Mouse (Mus musculus): ENCODE data around the gene Cacna2d3. TPM values are rescaled to one million over a fixed set of nuclear protein-coding genes. Genes with fewer than 3 reads are reported as not detected.

The Cacna2d3 gene
- polyA plus RNA-seq, 1 experiment from 2014 or later, result 0.39 TPM

DNA sequence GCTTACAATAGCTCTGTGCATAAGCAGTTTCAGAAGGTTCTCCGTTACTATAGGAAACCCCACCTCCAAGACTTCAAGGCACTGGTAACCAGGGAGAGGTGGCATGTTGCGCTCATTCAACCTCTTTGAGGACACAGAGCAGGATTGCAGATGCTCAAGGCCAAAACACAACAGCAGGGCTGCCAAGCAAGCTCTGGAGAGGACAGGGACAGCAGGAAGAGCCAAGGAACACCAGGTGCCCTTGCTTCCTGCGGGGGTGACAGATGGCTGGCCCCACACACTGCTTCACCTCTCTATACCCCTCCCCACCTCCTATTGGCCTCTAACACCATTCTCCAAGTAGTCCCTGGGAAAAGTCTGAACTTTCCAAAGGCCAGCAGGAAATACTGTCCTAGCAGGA, 9.0 kb downstream of the Cacna2d3 start:
- Histone ChIP-seq H3K4me2 (no peak overlapping the region), H3K27me3 (peaks cover 31% of the 10 kb centered on the region), H3K4me3 (no peak overlapping the region), H3K27ac (no peak overlapping the region), H3K36me3 (no peaks in the 10 kb centered on the region), H3K4me1 (replicated peaks) (peaks cover 3% of the 10 kb centered on the region; the same call in 1 of the 2 replicates), H3K9ac (no peak overlapping the region), H3K9me3 (replicated peaks) (no peaks in the 10 kb centered on the region)
- WGBS, result 70% methylated on average over 3 of the region's 3 CpGs
- ATAC-seq (replicated peaks; ENCODE audit: insufficient number of reproducible peaks, insufficient read depth, low FRiP score, low read depth), result no peak

DNA sequence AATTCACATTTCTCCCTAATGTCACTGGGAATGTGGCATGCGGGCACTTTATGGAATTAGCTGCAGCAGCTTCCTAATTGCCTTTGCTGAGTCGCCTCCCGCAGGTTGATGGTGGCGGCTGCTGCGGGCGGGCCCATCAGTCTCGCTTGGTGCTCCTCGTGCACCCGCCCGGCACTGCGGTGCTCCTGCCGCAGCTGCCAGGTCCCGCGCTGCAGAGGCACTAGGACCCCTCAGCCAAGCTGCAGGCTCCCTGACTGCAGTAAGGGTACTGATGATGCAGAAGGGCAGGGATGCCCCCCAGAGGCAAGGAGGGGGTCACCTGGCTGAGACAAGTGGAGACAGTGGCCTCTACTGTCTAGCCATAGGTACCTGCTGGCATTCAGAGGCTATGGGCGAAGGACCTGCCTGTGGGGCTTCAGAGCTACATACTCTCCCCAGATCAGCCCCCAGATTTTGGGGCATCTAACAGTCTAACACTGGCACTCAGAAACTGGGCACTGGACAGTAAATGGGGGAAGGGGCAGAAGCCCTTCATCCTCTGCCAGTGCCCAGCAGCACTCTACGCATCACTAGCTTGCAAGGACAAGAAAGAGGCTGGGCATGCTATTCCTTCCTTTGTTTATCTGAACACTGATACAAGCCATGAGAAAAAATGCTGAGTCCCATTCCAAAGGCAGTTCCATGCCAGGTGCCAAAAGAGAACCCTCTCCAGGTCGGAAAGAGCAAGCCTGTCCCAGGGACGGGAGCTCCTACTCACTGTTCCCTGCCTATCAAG, 13.9 kb downstream of the Cacna2d3 start:
- no peak for ATAC-seq (replicated peaks; ENCODE audit: insufficient number of reproducible peaks, insufficient read depth, low FRiP score, low read depth)
- Histone ChIP-seq H3K9me3 (replicated peaks) (no peaks in the 10 kb centered on the region), H3K27ac (no peak overlapping the region), H3K4me3 (no peak overlapping the region), H3K9ac (no peak overlapping the region), H3K27me3 (peaks cover 27% of the 10 kb centered on the region), H3K4me2 (no peak overlapping the region), H3K4me1 (replicated peaks) (peaks cover 3% of the 10 kb centered on the region; the same call in 1 of the 2 replicates), H3K36me3 (no peaks in the 10 kb centered on the region)
- 39% methylated on average over 18 of the region's 18 CpGs for WGBS

DNA sequence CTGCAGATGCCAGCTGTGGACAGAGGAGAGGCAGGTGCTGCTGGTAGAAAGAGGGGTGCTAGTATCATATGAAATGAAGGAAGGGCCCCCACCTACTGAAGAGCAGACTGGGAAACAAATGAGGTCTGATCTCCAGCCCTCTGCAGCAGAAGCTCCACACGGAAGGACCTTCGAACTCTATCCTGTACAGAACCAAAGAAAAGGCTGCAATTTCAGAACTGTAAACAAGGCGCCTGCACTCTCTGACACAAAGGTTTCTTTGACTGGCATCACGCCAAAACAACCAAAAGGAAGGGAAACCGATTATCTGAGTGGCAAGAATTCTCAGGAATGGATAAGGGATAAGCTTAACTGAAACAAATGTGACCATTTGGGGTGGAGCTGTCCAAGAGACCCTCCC, 18.9 kb downstream of the Cacna2d3 start:
- no peak for ATAC-seq (replicated peaks; ENCODE audit: insufficient number of reproducible peaks, insufficient read depth, low FRiP score, low read depth)
- Histone ChIP-seq H3K36me3 (no peaks in the 10 kb centered on the region), H3K9me3 (replicated peaks) (no peaks in the 10 kb centered on the region), H3K4me2 (no peak overlapping the region), H3K27ac (no peak overlapping the region), H3K4me1 (replicated peaks) (no peaks in the 10 kb centered on the region; the same call in 1 of the 2 replicates), H3K4me3 (no peak overlapping the region), H3K9ac (no peak overlapping the region), H3K27me3 (peaks cover 14% of the 10 kb centered on the region)
- 39% methylated on average over 5 of the region's 5 CpGs for WGBS

DNA sequence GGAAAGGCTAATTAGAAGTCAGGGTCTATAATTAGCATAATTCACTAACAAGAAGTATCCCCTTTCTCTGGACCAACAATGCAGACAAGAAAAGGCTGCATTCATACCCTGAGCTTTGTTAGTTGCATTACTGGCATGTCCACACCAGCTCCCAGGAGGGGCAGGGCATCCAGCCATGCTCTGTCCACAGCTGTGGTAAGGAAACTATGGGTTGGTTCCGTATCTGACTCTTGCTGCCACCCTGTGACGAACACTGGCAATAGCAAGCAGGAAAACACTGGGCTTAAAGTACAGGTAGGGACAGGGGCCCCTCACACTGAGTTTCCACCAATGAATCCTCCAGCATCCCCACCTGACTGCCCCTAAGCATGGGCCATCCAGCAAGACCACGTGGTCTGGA, 25.5 kb downstream of the Cacna2d3 start:
- Histone ChIP-seq H3K27me3 (peaks cover 17% of the 10 kb centered on the region), H3K9me3 (replicated peaks) (no peaks in the 10 kb centered on the region), H3K36me3 (no peaks in the 10 kb centered on the region), H3K27ac (no peak overlapping the region), H3K4me1 (replicated peaks) (no peaks in the 10 kb centered on the region), H3K4me2 (no peak overlapping the region), H3K4me3 (no peak overlapping the region), H3K9ac (no peak overlapping the region)
- no peak for ATAC-seq (replicated peaks; ENCODE audit: insufficient number of reproducible peaks, insufficient read depth, low FRiP score, low read depth)
- WGBS, result 8% methylated on average over 3 of the region's 3 CpGs

DNA sequence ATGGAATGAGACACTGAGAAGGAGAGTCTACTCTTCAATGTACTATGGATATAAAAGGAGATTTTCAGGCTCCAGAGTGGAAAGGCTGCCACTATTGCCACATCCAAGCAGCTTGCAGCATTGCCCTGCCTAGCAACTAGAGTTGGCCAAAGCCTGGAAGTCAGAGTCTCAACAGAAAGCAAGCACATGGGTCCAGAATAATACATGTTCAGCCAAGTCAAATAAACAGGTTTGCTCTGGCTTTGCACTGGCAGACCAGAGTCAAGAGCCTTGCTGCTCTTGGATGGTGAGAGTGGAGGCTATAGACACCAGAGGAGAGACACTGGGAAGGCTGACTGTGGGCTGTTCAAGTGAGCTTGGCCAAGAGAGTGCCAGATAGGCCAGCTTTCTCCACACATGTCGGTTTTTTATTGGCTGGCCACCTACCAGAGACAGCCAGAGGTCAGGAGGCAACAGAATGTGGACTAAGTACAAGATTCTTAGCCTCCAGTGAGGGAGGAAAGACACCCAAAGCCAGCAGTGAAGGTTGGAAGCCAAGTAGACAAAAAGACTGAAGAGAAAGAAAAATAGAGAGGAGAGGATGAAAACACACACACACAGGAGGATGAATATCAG, 49.1 kb downstream of the Cacna2d3 start:
- H3K9me3 ChIP-seq (replicated peaks), result no peaks in the 10 kb centered on the region
- no peaks in the 10 kb centered on the region for H3K27me3 ChIP-seq
- no peak overlapping the region for H3K27ac ChIP-seq
- no peak for ATAC-seq (replicated peaks; ENCODE audit: insufficient number of reproducible peaks, insufficient read depth, low FRiP score, low read depth)
- H3K4me1 ChIP-seq (replicated peaks), result no peaks in the 10 kb centered on the region
- no peak overlapping the region for H3K4me2 ChIP-seq
- no peak overlapping the region for H3K4me3 ChIP-seq
- 36% methylated on average over 1 of the region's 1 CpGs for WGBS
- H3K36me3 ChIP-seq, result no peaks in the 10 kb centered on the region
- no peak overlapping the region for H3K9ac ChIP-seq

DNA sequence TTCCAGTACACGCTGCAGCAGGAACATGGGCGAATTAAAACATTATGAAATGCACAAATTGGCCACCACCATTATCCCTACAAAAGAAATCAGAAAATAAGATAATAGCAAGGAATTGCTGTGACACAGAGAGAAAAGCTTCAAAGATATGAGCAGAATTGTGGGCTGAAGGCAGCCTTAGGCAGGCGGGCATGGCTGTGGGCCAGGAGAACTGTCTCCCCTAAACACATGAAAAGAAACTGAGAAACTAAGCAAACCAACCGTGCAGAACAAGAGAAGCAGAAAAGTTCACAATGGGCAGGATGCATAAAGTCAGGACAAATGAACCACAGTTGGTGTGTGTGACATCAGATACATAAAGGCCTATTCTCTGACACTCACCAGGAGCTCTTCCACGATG, 51.8 kb downstream of the Cacna2d3 start:
- Histone ChIP-seq H3K9ac (no peak overlapping the region), H3K27ac (no peak overlapping the region), H3K36me3 (no peaks in the 10 kb centered on the region), H3K4me1 (replicated peaks) (no peaks in the 10 kb centered on the region), H3K9me3 (replicated peaks) (no peaks in the 10 kb centered on the region), H3K4me2 (no peak overlapping the region), H3K27me3 (no peaks in the 10 kb centered on the region), H3K4me3 (no peak overlapping the region)
- no peak for ATAC-seq (replicated peaks; ENCODE audit: insufficient number of reproducible peaks, insufficient read depth, low FRiP score, low read depth)
- WGBS, result 68% methylated on average over 5 of the region's 5 CpGs

DNA sequence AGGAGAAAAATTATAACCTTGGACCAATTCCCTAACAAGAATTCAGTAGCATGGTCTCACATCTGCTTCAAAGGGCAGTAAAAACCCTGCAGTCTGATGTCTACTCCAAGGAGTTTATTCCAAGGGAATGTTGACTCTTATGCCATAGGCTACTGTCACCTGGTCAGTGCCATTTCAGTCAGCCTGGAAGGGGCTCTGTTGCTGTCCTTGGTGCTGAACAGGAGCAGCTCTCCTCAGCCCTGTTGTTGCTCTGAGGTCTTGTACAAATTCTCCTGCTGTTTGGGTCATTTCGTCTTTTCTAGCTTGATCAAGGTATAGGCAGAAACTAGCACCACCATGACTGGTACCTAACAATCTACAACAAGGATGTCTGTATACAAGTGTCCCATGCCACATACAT, 64.7 kb downstream of the Cacna2d3 start:
- WGBS, result 29% methylated on average over 1 of the region's 1 CpGs

DNA sequence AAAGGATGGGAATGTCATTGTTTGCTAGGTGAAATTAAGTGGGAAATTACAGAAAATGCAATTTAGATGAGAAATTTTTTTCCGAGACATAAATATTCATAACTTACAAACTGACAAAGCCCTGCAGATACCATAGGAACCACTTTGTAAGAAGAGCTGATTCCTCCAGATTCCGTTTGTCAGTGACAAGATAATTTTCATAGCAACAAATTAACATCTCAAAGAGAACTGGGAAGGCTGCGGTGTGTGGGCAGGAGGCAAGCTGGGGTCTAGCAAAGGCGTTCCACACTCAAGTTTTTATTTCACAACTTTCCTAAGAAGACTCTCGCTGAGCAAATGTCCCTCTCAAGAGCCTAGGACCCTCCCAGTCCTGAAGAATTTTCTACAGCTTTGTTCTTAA, 71.1 kb downstream of the Cacna2d3 start:
- Histone ChIP-seq H3K4me2 (no peak overlapping the region), H3K36me3 (no peaks in the 10 kb centered on the region), H3K27me3 (no peaks in the 10 kb centered on the region), H3K4me1 (replicated peaks) (no peaks in the 10 kb centered on the region), H3K27ac (no peak overlapping the region), H3K9ac (no peak overlapping the region), H3K4me3 (no peak overlapping the region), H3K9me3 (replicated peaks) (no peaks in the 10 kb centered on the region)
- 63% methylated on average over 5 of the region's 5 CpGs for WGBS
- ATAC-seq (replicated peaks; ENCODE audit: insufficient number of reproducible peaks, insufficient read depth, low FRiP score, low read depth), result no peak

More for the DNA sequence above, 64.7 kb downstream of the Cacna2d3 start:
- no peak overlapping the region for H3K9ac ChIP-seq
- no peak for ATAC-seq (replicated peaks; ENCODE audit: insufficient number of reproducible peaks, insufficient read depth, low FRiP score, low read depth)
- no peaks in the 10 kb centered on the region for H3K36me3 ChIP-seq
- no peak overlapping the region for H3K4me3 ChIP-seq
- H3K9me3 ChIP-seq (replicated peaks), result no peaks in the 10 kb centered on the region
- no peak overlapping the region for H3K4me2 ChIP-seq
- no peaks in the 10 kb centered on the region for H3K4me1 ChIP-seq (replicated peaks)
- H3K27me3 ChIP-seq, result no peaks in the 10 kb centered on the region
- no peak overlapping the region for H3K27ac ChIP-seq

DNA sequence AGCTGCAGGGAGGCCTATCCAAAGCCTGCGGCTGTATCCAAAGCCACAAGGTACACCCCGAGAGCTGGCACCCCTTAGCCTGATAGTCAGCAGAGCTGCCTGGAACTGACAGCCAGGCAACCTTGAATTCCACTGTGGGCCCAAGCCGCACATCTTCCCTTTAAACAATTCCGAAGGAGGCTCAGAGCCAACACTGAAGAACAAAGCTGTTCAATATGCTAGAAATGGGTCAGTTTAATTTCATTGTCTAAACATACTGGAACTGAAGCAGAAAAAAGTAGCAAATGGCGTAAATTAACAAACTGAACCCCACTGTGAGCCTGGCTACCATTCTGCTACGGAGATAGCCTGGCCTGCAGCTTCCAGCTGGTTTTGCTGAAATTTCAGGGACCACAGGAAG, 72.9 kb downstream of the Cacna2d3 start:
- Histone ChIP-seq H3K27ac (no peak overlapping the region), H3K9ac (no peak overlapping the region), H3K9me3 (replicated peaks) (no peaks in the 10 kb centered on the region), H3K36me3 (no peaks in the 10 kb centered on the region), H3K4me3 (no peak overlapping the region), H3K27me3 (no peaks in the 10 kb centered on the region), H3K4me2 (no peak overlapping the region), H3K4me1 (replicated peaks) (no peaks in the 10 kb centered on the region)
- no peak for ATAC-seq (replicated peaks; ENCODE audit: insufficient number of reproducible peaks, insufficient read depth, low FRiP score, low read depth)
- 62% methylated on average over 6 of the region's 6 CpGs for WGBS

DNA sequence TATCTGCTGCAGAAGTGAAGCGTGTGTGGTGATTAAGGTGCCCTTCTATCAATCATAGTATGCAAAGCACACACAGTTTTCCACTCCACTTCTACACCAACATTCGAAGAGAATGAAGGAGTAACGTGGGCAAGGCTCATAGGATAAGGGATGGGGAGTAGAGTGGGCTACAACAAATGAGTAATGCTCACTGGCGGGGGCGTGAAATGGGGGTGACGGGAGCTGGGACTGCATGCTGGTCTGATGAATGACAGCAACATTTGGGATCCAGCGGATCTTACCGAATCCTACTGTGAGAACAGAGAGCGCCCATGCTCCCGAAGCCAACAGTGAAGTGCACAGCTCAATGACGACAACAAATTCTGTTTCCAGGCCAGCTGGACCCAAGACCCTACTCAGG, 76.2 kb downstream of the Cacna2d3 start:
- H3K4me2 ChIP-seq, result no peak overlapping the region
- 74% methylated on average over 11 of the region's 11 CpGs for WGBS
- H3K9me3 ChIP-seq (replicated peaks), result no peaks in the 10 kb centered on the region
- no peak overlapping the region for H3K27ac ChIP-seq
- H3K4me3 ChIP-seq, result no peak overlapping the region
- H3K4me1 ChIP-seq (replicated peaks), result no peaks in the 10 kb centered on the region
- H3K27me3 ChIP-seq, result no peaks in the 10 kb centered on the region
- no peak for ATAC-seq (replicated peaks; ENCODE audit: insufficient number of reproducible peaks, insufficient read depth, low FRiP score, low read depth)
- no peak overlapping the region for H3K9ac ChIP-seq
- H3K36me3 ChIP-seq, result no peaks in the 10 kb centered on the region

DNA sequence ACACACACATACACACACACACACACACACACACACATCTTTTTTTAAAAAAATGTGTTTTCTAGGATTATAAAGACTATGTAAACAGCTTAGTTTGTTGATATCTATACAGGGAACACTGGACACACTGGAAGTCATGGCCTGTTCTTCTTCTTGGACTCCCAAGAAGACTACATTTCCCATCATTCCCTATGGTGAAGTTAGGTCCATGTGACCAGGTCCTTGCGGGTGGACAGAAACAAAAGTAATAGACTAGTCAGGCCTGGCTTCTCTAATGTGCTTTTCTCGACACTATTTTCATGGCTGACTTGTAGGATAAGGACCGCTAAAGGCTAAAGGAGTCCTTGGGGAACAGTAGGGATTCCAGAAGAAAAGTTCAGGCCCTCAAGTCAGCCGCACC, 78.4 kb downstream of the Cacna2d3 start:
- no peak for ATAC-seq (replicated peaks; ENCODE audit: insufficient number of reproducible peaks, insufficient read depth, low FRiP score, low read depth)
- Histone ChIP-seq H3K9me3 (replicated peaks) (no peaks in the 10 kb centered on the region), H3K4me3 (no peak overlapping the region), H3K4me1 (replicated peaks) (no peaks in the 10 kb centered on the region), H3K4me2 (no peak overlapping the region), H3K27me3 (no peaks in the 10 kb centered on the region), H3K9ac (no peak overlapping the region), H3K27ac (no peak overlapping the region), H3K36me3 (no peaks in the 10 kb centered on the region)
- 74% methylated on average over 4 of the region's 4 CpGs for WGBS

DNA sequence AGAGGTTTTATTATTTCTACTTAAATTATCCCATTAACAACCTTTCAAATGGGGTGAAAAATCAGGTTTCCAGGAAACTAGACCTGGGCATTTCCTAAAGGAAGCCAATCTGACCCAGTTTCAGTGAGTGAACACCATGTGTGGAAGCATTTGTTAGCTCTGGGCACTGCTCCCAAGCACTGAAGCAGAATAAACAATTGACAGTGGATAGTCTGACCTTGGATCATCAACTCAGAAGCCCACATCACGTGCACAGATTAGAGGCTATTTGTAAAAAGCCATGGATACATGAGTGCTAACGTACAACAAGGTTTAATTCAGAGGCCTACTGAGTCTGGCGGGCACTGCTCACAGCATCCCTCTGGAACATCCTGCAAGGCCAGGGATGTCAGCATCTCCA, 82.4 kb downstream of the Cacna2d3 start:
- no peak overlapping the region for H3K4me3 ChIP-seq

More for the DNA sequence above, 82.4 kb downstream of the Cacna2d3 start:
- H3K9ac ChIP-seq, result no peak overlapping the region
- no peaks in the 10 kb centered on the region for H3K9me3 ChIP-seq (replicated peaks)
- H3K36me3 ChIP-seq, result no peaks in the 10 kb centered on the region
- no peak overlapping the region for H3K27ac ChIP-seq
- no peaks in the 10 kb centered on the region for H3K27me3 ChIP-seq
- no peak for ATAC-seq (replicated peaks; ENCODE audit: insufficient number of reproducible peaks, insufficient read depth, low FRiP score, low read depth)
- no peaks in the 10 kb centered on the region for H3K4me1 ChIP-seq (replicated peaks)
- 74% methylated on average over 3 of the region's 3 CpGs for WGBS
- no peak overlapping the region for H3K4me2 ChIP-seq

Data from heart, embryonic 15.5 days (tissue).